Mouse (Mus musculus) embryonic fibroblast, embryonic 13.5 days (primary cell): ENCODE data around the gene Tanc2.

Source experiments
- CTCF ChIP-seq: IDR thresholded peaks from 2 replicates; pipeline ENCODE4 v1.5.1; 2011; ENCODE audit warnings: mild to moderate bottlenecking, control low read depth, low read length, moderate library complexity, borderline replicate concordance; ENCODE audit not compliant: insufficient read depth
- POLR2A ChIP-seq: IDR thresholded peaks from 2 replicates; pipeline ENCODE4 v1.6.1; 2011; ENCODE audit warnings: low read depth, mild to moderate bottlenecking, control low read depth, low read length, moderate library complexity

GRCm38 (mm10) chr11:105828175-105828574 lies 238.4 kb downstream of the Tanc2 start:
- no peak for TF ChIP-seq CTCF
- no peak for TF ChIP-seq POLR2A
